Mouse (Mus musculus): Measurements from ENCODE around the gene Cd177. TPM values are rescaled to one million over a fixed set of nuclear protein-coding genes. Genes with fewer than 3 reads are reported as not detected.
"Not testable (repeated sequence)": the region's sequence is repeated elsewhere in the genome, so short reads cannot be mapped to it uniquely, and the experiment has no call there.

Gene Cd177
- not detected for total RNA-seq (2021)
- long read RNA-seq, experiment 1: 0 reads
- long read RNA-seq, experiment 2: 0 reads

- no peak for DNase-seq (ENCODE audit: low spot score in 2 of 2)
Observed at GRCm38 (mm10) chr7:24760211-24760610, at the start of gene Cd177. Gene Cd177, minus strand, starts transcription at chr7:24760311.

- DNase-seq (ENCODE audit: low spot score in 2 of 2): no peak
Observed at GRCm38 (mm10) chr7:24809041-24809440, 48.9 kb upstream of the Cd177 start.

GRCm38 (mm10) chr7:24804826-24805225, 44.7 kb upstream of the Cd177 start:
- DNase-seq (ENCODE audit: low spot score in 2 of 2): no peak

- DNase-seq (ENCODE audit: low spot score in 2 of 2): no peak
Observed at GRCm38 (mm10) chr7:24802149-24802767, 42.1 kb upstream of the Cd177 start.

- DNase-seq (ENCODE audit: low spot score in 2 of 2): no peak
Observed at GRCm38 (mm10) chr7:24797918-24798317, 37.8 kb upstream of the Cd177 start.

GRCm38 (mm10) chr7:24776918-24777317, 16.8 kb upstream of the Cd177 start, which contains the start of gene Ceacam10:
Gene Ceacam10, plus strand, starts transcription at chr7:24777206.
- DNase-seq (ENCODE audit: low spot score in 2 of 2): not testable (repeated sequence)

- no peak for DNase-seq (ENCODE audit: low spot score in 2 of 2)
Observed at GRCm38 (mm10) chr7:24776145-24776544, 16.0 kb upstream of the Cd177 start.

- DNase-seq (ENCODE audit: low spot score in 2 of 2): no peak
Observed at GRCm38 (mm10) chr7:24773942-24774535, 13.9 kb upstream of the Cd177 start.

- DNase-seq (ENCODE audit: low spot score in 2 of 2): no peak
Observed at GRCm38 (mm10) chr7:24771361-24771760, 11.2 kb upstream of the Cd177 start.

GRCm38 (mm10) chr7:24762574-24762973, 2.5 kb upstream of the Cd177 start:
- DNase-seq (ENCODE audit: low spot score in 2 of 2): no peak

GRCm38 (mm10) chr7:24761161-24761560, 1.1 kb upstream of the Cd177 start:
- no peak for DNase-seq (ENCODE audit: low spot score in 2 of 2)

- no peak for DNase-seq (ENCODE audit: low spot score in 2 of 2)
Observed at GRCm38 (mm10) chr7:24758520-24758919, 1.6 kb downstream of the Cd177 start.

GRCm38 (mm10) chr7:24753476-24753875, 6.6 kb downstream of the Cd177 start:
- no peak for DNase-seq (ENCODE audit: low spot score in 2 of 2)

- no peak for DNase-seq (ENCODE audit: low spot score in 2 of 2)
Observed at GRCm38 (mm10) chr7:24751610-24752009, 8.5 kb downstream of the Cd177 start.

GRCm38 (mm10) chr7:24750695-24751094, 9.4 kb downstream of the Cd177 start:
- DNase-seq (ENCODE audit: low spot score in 2 of 2): no peak

GRCm38 (mm10) chr7:24735970-24736670, 24.0 kb downstream of the Cd177 start:
- no peak for DNase-seq (ENCODE audit: low spot score in 2 of 2)

GRCm38 (mm10) chr7:24726808-24727207, 33.3 kb downstream of the Cd177 start, which contains the start of gene Gm4763:
Gene Gm4763, minus strand, starts transcription at chr7:24726908.
- not testable (repeated sequence) for DNase-seq (ENCODE audit: low spot score in 2 of 2)

- no peak for DNase-seq (ENCODE audit: low spot score in 2 of 2)
Observed at GRCm38 (mm10) chr7:24715039-24715438, 45.1 kb downstream of the Cd177 start.

GRCm38 (mm10) chr7:24708832-24709292, 51.2 kb downstream of the Cd177 start, which contains the start of gene BC049730:
Gene BC049730, plus strand, starts transcription at chr7:24709242.
- no peak for DNase-seq (ENCODE audit: low spot score in 2 of 2)

GRCm38 (mm10) chr7:24702841-24703240, 57.3 kb downstream of the Cd177 start:
- DNase-seq (ENCODE audit: low spot score in 2 of 2): not testable (repeated sequence)

GRCm38 (mm10) chr7:24697891-24698290, 62.2 kb downstream of the Cd177 start:
- not testable (repeated sequence) for DNase-seq (ENCODE audit: low spot score in 2 of 2)

Measured in left cerebral cortex, adult 18-20 months (tissue).